Mouse (Mus musculus) intestine, postnatal 0 days (tissue): ENCODE measurements at regions not wholly inside any gene's neighbourhood (a gene's known extent, or its start where the extent isn't known, plus 50 kb on each side); places are given as distances from the start of the nearest gene placed in this dataset.

Experiments
- ATAC-seq: fragments of 200-750 bp; cut with Nextera tagmentation; 2 replicates; pipeline ENCODE4 v1.8.0; 2017; ENCODE audit warnings: mild to moderate bottlenecking, moderate TSS enrichment, moderate library complexity
- H3K27ac ChIP-seq: fragments of 300-500 bp; sonication (generic); 2 replicates; pipeline ENCODE4 v1.5.1; 2014; ENCODE audit warnings: mild to moderate bottlenecking, low read depth, low read length, moderate library complexity
- H3K27me3 ChIP-seq: fragments of 300-500 bp; sonication (generic); replicated peaks from 2 replicates; pipeline ENCODE4 v1.6.1; 2014; ENCODE audit warnings: low read length, mixed read lengths; ENCODE audit not compliant: control insufficient read depth, insufficient read depth
- H3K36me3 ChIP-seq: fragments of 300-500 bp; sonication (generic); 2 replicates; pipeline ENCODE4 v1.6.1; 2014; ENCODE audit warnings: mild to moderate bottlenecking, moderate library complexity; ENCODE audit not compliant: control insufficient read depth, insufficient read depth
- H3K4me1 ChIP-seq: fragments of 300-500 bp; sonication (generic); replicated peaks from 2 replicates; pipeline ENCODE4 v1.6.1; 2014; ENCODE audit warnings: antibody characterized with exemption, low read length, mixed read lengths; ENCODE audit not compliant: control insufficient read depth, insufficient read depth
- H3K4me2 ChIP-seq: fragments of 300-500 bp; sonication (generic); replicated peaks from 2 replicates; pipeline ENCODE4 v1.6.1; 2014; ENCODE audit warnings: low read depth, mild to moderate bottlenecking, moderate library complexity
- H3K4me3 ChIP-seq: fragments of 300-500 bp; sonication (generic); 2 replicates; pipeline ENCODE4 v1.5.1; 2014; ENCODE audit warnings: low read depth, low read length
- H3K9ac ChIP-seq: fragments of 300-500 bp; sonication (generic); 2 replicates; pipeline ENCODE4 v1.6.1; 2014; ENCODE audit warnings: mild to moderate bottlenecking, low read depth, low read length
- H3K9me3 ChIP-seq: fragments of 300-500 bp; sonication (generic); 2 replicates; pipeline ENCODE4 v1.6.1; 2016; ENCODE audit warnings: mixed run types; ENCODE audit not compliant: control insufficient read depth
- CTCF ChIP-seq: sonication (generic); IDR thresholded peaks from 2 replicates; pipeline ENCODE4 v1.5.1; 2016; ENCODE audit warnings: low read depth, mild to moderate bottlenecking, control low read depth, antibody characterized with exemption, moderate library complexity
- WGBS: fragments of 180-500 bp; shearing (Covaris S2); extraction: QIAGEN DNeasy Blood & Tissue Kit; methylation state at CpG from one replicate; pipeline ENCODE4 v1.1.7; 2014; 5-methylcytosine and 5-hydroxymethylcytosine counted together

GRCm38 (mm10) chr2:19714025-19714424 lies 56.5 kb downstream of the Otud1 start:
- H3K27ac ChIP-seq, result no peak overlapping the region
- no peaks in the 10 kb centered on the region for H3K4me1 ChIP-seq
- no peak for ATAC-seq
- TF ChIP-seq CTCF, result no peak
- no peaks in the 10 kb centered on the region for H3K9me3 ChIP-seq
- H3K36me3 ChIP-seq, result no peaks in the 10 kb centered on the region
- H3K4me3 ChIP-seq, result no peak overlapping the region
- no peak overlapping the region for H3K9ac ChIP-seq
- H3K27me3 ChIP-seq, result no peaks in the 10 kb centered on the region
- no peak overlapping the region for H3K4me2 ChIP-seq
- 68% methylated on average over 3 of the region's 3 CpGs for WGBS

- H3K4me3 ChIP-seq, result no peak overlapping the region
- peak; percentile 88 for TF ChIP-seq CTCF
- 0 out of 2 replicates have a peak, but pooled peaks have one; percentile 51 for ATAC-seq
- no peak overlapping the region for H3K27ac ChIP-seq
- H3K4me1 ChIP-seq, result no peaks in the 10 kb centered on the region
- 20% methylated on average over 11 of the region's 11 CpGs for WGBS
- H3K9ac ChIP-seq, result no peak overlapping the region
- H3K27me3 ChIP-seq, result no peaks in the 10 kb centered on the region
- no peaks in the 10 kb centered on the region for H3K9me3 ChIP-seq
- no peaks in the 10 kb centered on the region for H3K36me3 ChIP-seq
- H3K4me2 ChIP-seq, result peak overlapping the region; percentile 10; the same call in 1 of the 2 replicates
Measured at GRCm38 (mm10) chr2:19715564-19716238, 58.1 kb downstream of the Otud1 start.

- H3K9me3 ChIP-seq, result no peaks in the 10 kb centered on the region
- no peaks in the 10 kb centered on the region for H3K36me3 ChIP-seq
- no peak overlapping the region for H3K4me3 ChIP-seq
- H3K27ac ChIP-seq, result no peak overlapping the region
- WGBS, result 87% methylated on average over 5 of the region's 5 CpGs
- no peaks in the 10 kb centered on the region for H3K27me3 ChIP-seq
- ATAC-seq, result no peak
- H3K4me2 ChIP-seq, result peak overlapping the region; percentile 10; the same call in 1 of the 2 replicates
- no peak overlapping the region for H3K9ac ChIP-seq
- H3K4me1 ChIP-seq, result no peaks in the 10 kb centered on the region
- TF ChIP-seq CTCF, result no peak
Measured at GRCm38 (mm10) chr2:19716388-19716787, 58.8 kb downstream of the Otud1 start.

- Histone ChIP-seq H3K27ac (no peak overlapping the region), H3K4me1 (no peaks in the 10 kb centered on the region), H3K4me2 (no peak overlapping the region), H3K36me3 (no peaks in the 10 kb centered on the region), H3K9me3 (no peaks in the 10 kb centered on the region), H3K27me3 (no peaks in the 10 kb centered on the region), H3K9ac (no peak overlapping the region), H3K4me3 (no peak overlapping the region)
- ATAC-seq, result no peak
- 67% methylated on average over 6 of the region's 6 CpGs for WGBS
- no peak for TF ChIP-seq CTCF
Measured at GRCm38 (mm10) chr2:19726085-19726484, 68.5 kb downstream of the Otud1 start.

- H3K4me3 ChIP-seq, result no peak overlapping the region
Measured at GRCm38 (mm10) chr2:19726904-19727303, 69.4 kb downstream of the Otud1 start.

GRCm38 (mm10) chr2:19732922-19733859 lies 75.6 kb downstream of the Otud1 start:
- H3K4me1 ChIP-seq, result no peaks in the 10 kb centered on the region
- no peaks in the 10 kb centered on the region for H3K27me3 ChIP-seq
- TF ChIP-seq CTCF, result peak; percentile 45
- H3K9ac ChIP-seq, result no peak overlapping the region
- no peak overlapping the region for H3K4me2 ChIP-seq
- no peaks in the 10 kb centered on the region for H3K9me3 ChIP-seq
- no peak overlapping the region for H3K4me3 ChIP-seq
- ATAC-seq, result no peak
- no peaks in the 10 kb centered on the region for H3K36me3 ChIP-seq
- 60% methylated on average over 12 of the region's 12 CpGs for WGBS
- H3K27ac ChIP-seq, result no peak overlapping the region

More at GRCm38 (mm10) chr2:19726904-19727303, 69.4 kb downstream of the Otud1 start:
- Histone ChIP-seq H3K36me3 (no peaks in the 10 kb centered on the region), H3K4me1 (no peaks in the 10 kb centered on the region), H3K27me3 (no peaks in the 10 kb centered on the region), H3K27ac (no peak overlapping the region), H3K9ac (no peak overlapping the region), H3K4me2 (no peak overlapping the region), H3K9me3 (no peaks in the 10 kb centered on the region)
- 17% methylated on average over 9 of the region's 9 CpGs for WGBS
- ATAC-seq, result no peak
- peak; percentile 81 for TF ChIP-seq CTCF
